Mouse (Mus musculus) neural tube, embryonic 14.5 days (tissue): ENCODE results near the gene Ceacam20. TPM values are rescaled to one million over a fixed set of nuclear protein-coding genes. Genes with fewer than 3 reads are reported as not detected.

Experiments
- ATAC-seq: fragments of 200-750 bp; cut with Nextera tagmentation; 2 replicates; pipeline ENCODE4 v1.8.0; 2017; ENCODE audit warnings: low read depth, mild to moderate bottlenecking, moderate TSS enrichment, moderate library complexity
- H3K27ac ChIP-seq: fragments of 300-500 bp; sonication (generic); 2 replicates; pipeline ENCODE4 v1.5.1; 2014; ENCODE audit warnings: low read depth, mild to moderate bottlenecking, control low read depth, low read length, moderate library complexity, mixed read lengths
- H3K27me3 ChIP-seq: fragments of 300-500 bp; sonication (generic); 2 replicates; pipeline ENCODE4 v1.6.1; 2014; ENCODE audit warnings: low read length; ENCODE audit not compliant: control insufficient read depth, insufficient read depth
- H3K36me3 ChIP-seq: fragments of 300-500 bp; sonication (generic); 2 replicates; pipeline ENCODE4 v1.6.1; 2014; ENCODE audit warnings: low read length, mixed read lengths; ENCODE audit not compliant: control insufficient read depth, insufficient read depth
- H3K4me1 ChIP-seq: fragments of 300-500 bp; sonication (generic); 2 replicates; pipeline ENCODE4 v1.6.1; 2014; ENCODE audit warnings: low read length; ENCODE audit not compliant: control insufficient read depth, insufficient read depth
- H3K4me2 ChIP-seq: fragments of 300-500 bp; sonication (generic); 2 replicates; pipeline ENCODE4 v1.6.1; 2014; ENCODE audit warnings: mild to moderate bottlenecking, low read depth, low read length, control low read depth
- H3K4me3 ChIP-seq: fragments of 300-500 bp; sonication (generic); 2 replicates; pipeline ENCODE4 v1.5.1; 2014; ENCODE audit warnings: low read depth, low read length, control low read depth, mixed read lengths
- H3K9ac ChIP-seq: fragments of 300-500 bp; sonication (generic); replicated peaks from 2 replicates; pipeline ENCODE4 v1.6.1; 2014; ENCODE audit warnings: low read depth, mild to moderate bottlenecking, control low read depth, low read length, mixed read lengths
- H3K9me3 ChIP-seq: fragments of 300-500 bp; sonication (generic); 2 replicates; pipeline ENCODE4 v1.6.1; 2016; ENCODE audit warnings: low read length; ENCODE audit not compliant: control insufficient read depth
- WGBS: fragments of 180-500 bp; shearing (Covaris S2); extraction: QIAGEN DNeasy Blood & Tissue Kit; methylation state at CpG from one replicate; pipeline ENCODE4 v1.1.7; 2014; 5-methylcytosine and 5-hydroxymethylcytosine counted together
- polyA plus RNA-seq: library from polyadenylated mRNA; unstranded; fragments of >200 nt; fragmentation: Nextera tagmentation; extraction: Ambion mirVana; gene quantifications from 2 replicates; pipeline ENCODE4 v1.2.1, GENCODE M21; 2014

Gene Ceacam20
- polyA plus RNA-seq, 1 experiment from 2014 or later, result not detected

GRCm38 (mm10) chr7:19945201-19945600, 20.0 kb upstream of the Ceacam20 start:
- Histone ChIP-seq H3K36me3 (no peaks in the 10 kb centered on the region), H3K4me3 (no peak overlapping the region), H3K4me1 (no peaks in the 10 kb centered on the region), H3K9ac (no peak overlapping the region), H3K9me3 (no peaks in the 10 kb centered on the region), H3K27ac (no peak overlapping the region), H3K27me3 (no peaks in the 10 kb centered on the region), H3K4me2 (no peak overlapping the region)
- no peak for ATAC-seq
- 89% methylated on average over 5 of the region's 5 CpGs for WGBS

- H3K36me3 ChIP-seq, result no peaks in the 10 kb centered on the region
- 86% methylated on average over 13 of the region's 13 CpGs for WGBS
- ATAC-seq, result no peak
Observed at GRCm38 (mm10) chr7:19945821-19946515, 19.2 kb upstream of the Ceacam20 start.

GRCm38 (mm10) chr7:19948956-19949355, 16.3 kb upstream of the Ceacam20 start:
- Histone ChIP-seq H3K9ac (no peak overlapping the region), H3K9me3 (no peaks in the 10 kb centered on the region), H3K36me3 (no peaks in the 10 kb centered on the region), H3K27ac (no peak overlapping the region), H3K4me3 (no peak overlapping the region), H3K4me2 (no peak overlapping the region), H3K4me1 (no peaks in the 10 kb centered on the region), H3K27me3 (no peaks in the 10 kb centered on the region)
- 84% methylated on average over 12 of the region's 12 CpGs for WGBS
- no peak for ATAC-seq

More at GRCm38 (mm10) chr7:19945821-19946515, 19.2 kb upstream of the Ceacam20 start:
- H3K4me1 ChIP-seq, result no peaks in the 10 kb centered on the region
- no peak overlapping the region for H3K4me2 ChIP-seq
- no peaks in the 10 kb centered on the region for H3K9me3 ChIP-seq
- no peak overlapping the region for H3K27ac ChIP-seq
- H3K9ac ChIP-seq, result no peak overlapping the region
- no peaks in the 10 kb centered on the region for H3K27me3 ChIP-seq
- H3K4me3 ChIP-seq, result no peak overlapping the region

- WGBS, result 65% methylated on average over 10 of the region's 10 CpGs
- H3K4me1 ChIP-seq, result no peaks in the 10 kb centered on the region
- no peaks in the 10 kb centered on the region for H3K27me3 ChIP-seq
- ATAC-seq, result no peak
- H3K9me3 ChIP-seq, result no peaks in the 10 kb centered on the region
- H3K9ac ChIP-seq, result no peak overlapping the region
- H3K36me3 ChIP-seq, result no peaks in the 10 kb centered on the region
- no peak overlapping the region for H3K4me3 ChIP-seq
- no peak overlapping the region for H3K27ac ChIP-seq
- no peak overlapping the region for H3K4me2 ChIP-seq
Observed at GRCm38 (mm10) chr7:19949996-19950395, 15.2 kb upstream of the Ceacam20 start.

- Histone ChIP-seq H3K9me3 (no peaks in the 10 kb centered on the region), H3K36me3 (no peaks in the 10 kb centered on the region), H3K4me2 (no peak within 1 kb of the TSS), H3K4me1 (no peaks in the 10 kb centered on the region), H3K9ac (no peak within 1 kb of the TSS), H3K27me3 (no peaks in the 10 kb centered on the region), H3K4me3 (no peak within 1 kb of the TSS), H3K27ac (no peak within 1 kb of the TSS)
- WGBS, result 65% methylated on average over 9 of the region's 9 CpGs
- ATAC-seq, result no peak
Observed at GRCm38 (mm10) chr7:19950589-19950988, 14.6 kb upstream of the Ceacam20 start, which contains the start of gene Igsf23. Igsf23 (minus strand) TSS chr7:19950756.

GRCm38 (mm10) chr7:19952320-19952986, 12.8 kb upstream of the Ceacam20 start:
- Histone ChIP-seq H3K27ac (no peak overlapping the region), H3K4me1 (no peaks in the 10 kb centered on the region), H3K9ac (no peak overlapping the region), H3K4me3 (no peak overlapping the region), H3K9me3 (no peaks in the 10 kb centered on the region), H3K4me2 (no peak overlapping the region), H3K27me3 (no peaks in the 10 kb centered on the region), H3K36me3 (no peaks in the 10 kb centered on the region)
- 60% methylated on average over 10 of the region's 10 CpGs for WGBS
- ATAC-seq, result 0 out of 2 replicates have a peak, but pooled peaks have one; percentile 21

GRCm38 (mm10) chr7:19953054-19953453, 12.2 kb upstream of the Ceacam20 start:
- Histone ChIP-seq H3K9ac (no peak overlapping the region), H3K4me2 (no peak overlapping the region), H3K27me3 (no peaks in the 10 kb centered on the region), H3K4me3 (no peak overlapping the region), H3K4me1 (no peaks in the 10 kb centered on the region), H3K9me3 (no peaks in the 10 kb centered on the region), H3K27ac (no peak overlapping the region), H3K36me3 (no peaks in the 10 kb centered on the region)
- ATAC-seq, result no peak; the same call in 1 of the 2 replicates
- WGBS, result 55% methylated on average over 9 of the region's 9 CpGs

- no peak for ATAC-seq
- Histone ChIP-seq H3K27ac (no peak overlapping the region), H3K9ac (no peak overlapping the region), H3K4me3 (no peak overlapping the region), H3K4me1 (no peaks in the 10 kb centered on the region), H3K27me3 (no peaks in the 10 kb centered on the region), H3K36me3 (no peaks in the 10 kb centered on the region), H3K4me2 (no peak overlapping the region), H3K9me3 (no peaks in the 10 kb centered on the region)
- WGBS, result 89% methylated on average over 4 of the region's 4 CpGs
Observed at GRCm38 (mm10) chr7:19955861-19956260, 9.4 kb upstream of the Ceacam20 start.

GRCm38 (mm10) chr7:19956341-19956781, 8.9 kb upstream of the Ceacam20 start:
- no peak overlapping the region for H3K4me3 ChIP-seq
- H3K27ac ChIP-seq, result no peak overlapping the region
- H3K4me2 ChIP-seq, result no peak overlapping the region
- no peaks in the 10 kb centered on the region for H3K36me3 ChIP-seq
- 2% methylated on average over 7 of the region's 7 CpGs for WGBS
- no peaks in the 10 kb centered on the region for H3K9me3 ChIP-seq
- no peak overlapping the region for H3K9ac ChIP-seq
- H3K4me1 ChIP-seq, result no peaks in the 10 kb centered on the region
- H3K27me3 ChIP-seq, result no peaks in the 10 kb centered on the region
- peak; percentile 46; the same call in 1 of the 2 replicates for ATAC-seq
